Mouse (Mus musculus): ENCODE measurements at regions not wholly inside any gene's neighbourhood (a gene's known extent, or its start where the extent isn't known, plus 50 kb on each side); places are given as distances from the start of the nearest gene placed in this dataset.

- 86% methylated on average over 4 of the region's 4 CpGs for WGBS
- no peak overlapping the region for H3K4me3 ChIP-seq (ENCODE audit: low read depth, low read length)
- DNase-seq (ENCODE audit: low spot score) (no peak), ATAC-seq (replicated peaks; ENCODE audit: low FRiP score) (no peak)
- H3K9me3 ChIP-seq (ENCODE audit: control insufficient read depth, low read length) = no peaks in the 10 kb centered on the region
- H3K4me2 ChIP-seq (ENCODE audit: low read depth, low read length, severe bottlenecking) = no peak overlapping the region
- H3K27ac ChIP-seq (ENCODE audit: low read depth, low read length) = no peak overlapping the region
- H3K4me1 ChIP-seq (replicated peaks; ENCODE audit: control insufficient read depth, insufficient read depth, low read length) = no peaks in the 10 kb centered on the region
- H3K36me3 ChIP-seq (ENCODE audit: control insufficient read depth, insufficient read depth, low read length) = no peaks in the 10 kb centered on the region
- H3K9ac ChIP-seq (ENCODE audit: low read length) = no peak overlapping the region
- no peaks in the 10 kb centered on the region for H3K27me3 ChIP-seq (ENCODE audit: control insufficient read depth, insufficient read depth, low read length)
Measured at GRCm38 (mm10) chr2:138053081-138053480, 203.3 kb upstream of the Btbd3 start.

- Histone ChIP-seq H3K4me1 (replicated peaks; ENCODE audit: control insufficient read depth, insufficient read depth, low read length) (no peaks in the 10 kb centered on the region), H3K4me3 (ENCODE audit: low read depth, low read length) (no peak overlapping the region), H3K36me3 (ENCODE audit: control insufficient read depth, insufficient read depth, low read length) (no peaks in the 10 kb centered on the region), H3K9ac (ENCODE audit: low read length) (no peak overlapping the region), H3K27me3 (ENCODE audit: control insufficient read depth, insufficient read depth, low read length) (no peaks in the 10 kb centered on the region), H3K9me3 (ENCODE audit: control insufficient read depth, low read length) (no peaks in the 10 kb centered on the region), H3K4me2 (ENCODE audit: low read depth, low read length, severe bottlenecking) (no peak overlapping the region), H3K27ac (ENCODE audit: low read depth, low read length) (no peak overlapping the region)
- WGBS = 79% methylated on average over 5 of the region's 5 CpGs
- no peak for DNase-seq (ENCODE audit: low spot score)
- no peak for ATAC-seq (replicated peaks; ENCODE audit: low FRiP score)
Measured at GRCm38 (mm10) chr2:138048341-138048740, 208.0 kb upstream of the Btbd3 start.

- WGBS = 59% methylated on average over 11 of the region's 11 CpGs
- DNase-seq (ENCODE audit: low spot score) (no peak), ATAC-seq (replicated peaks; ENCODE audit: low FRiP score) (no peak)
- H3K9ac ChIP-seq (ENCODE audit: low read length) = no peak overlapping the region
- H3K36me3 ChIP-seq (ENCODE audit: control insufficient read depth, insufficient read depth, low read length) = no peaks in the 10 kb centered on the region
- H3K4me3 ChIP-seq (ENCODE audit: low read depth, low read length) = no peak overlapping the region
- no peaks in the 10 kb centered on the region for H3K9me3 ChIP-seq (ENCODE audit: control insufficient read depth, low read length)
- H3K4me2 ChIP-seq (ENCODE audit: low read depth, low read length, severe bottlenecking) = no peak overlapping the region
- H3K27ac ChIP-seq (ENCODE audit: low read depth, low read length) = no peak overlapping the region
- no peaks in the 10 kb centered on the region for H3K4me1 ChIP-seq (replicated peaks; ENCODE audit: control insufficient read depth, insufficient read depth, low read length)
- no peaks in the 10 kb centered on the region for H3K27me3 ChIP-seq (ENCODE audit: control insufficient read depth, insufficient read depth, low read length)
Measured at GRCm38 (mm10) chr2:138047781-138048201, 208.6 kb upstream of the Btbd3 start.

- Histone ChIP-seq H3K4me1 (replicated peaks; ENCODE audit: control insufficient read depth, insufficient read depth, low read length) (no peaks in the 10 kb centered on the region), H3K4me2 (ENCODE audit: low read depth, low read length, severe bottlenecking) (no peak overlapping the region), H3K36me3 (ENCODE audit: control insufficient read depth, insufficient read depth, low read length) (no peaks in the 10 kb centered on the region), H3K27me3 (ENCODE audit: control insufficient read depth, insufficient read depth, low read length) (no peaks in the 10 kb centered on the region), H3K9me3 (ENCODE audit: control insufficient read depth, low read length) (no peaks in the 10 kb centered on the region), H3K4me3 (ENCODE audit: low read depth, low read length) (no peak overlapping the region), H3K9ac (ENCODE audit: low read length) (no peak overlapping the region), H3K27ac (ENCODE audit: low read depth, low read length) (no peak overlapping the region)
- 80% methylated on average over 10 of the region's 10 CpGs for WGBS
- DNase-seq (ENCODE audit: low spot score) (no peak), ATAC-seq (replicated peaks; ENCODE audit: low FRiP score) (no peak)
Measured at GRCm38 (mm10) chr2:138047361-138047760, 209.0 kb upstream of the Btbd3 start.

- no peaks in the 10 kb centered on the region for H3K27me3 ChIP-seq (ENCODE audit: control insufficient read depth, insufficient read depth, low read length)
- ATAC-seq (replicated peaks; ENCODE audit: low FRiP score) = no peak
- no peaks in the 10 kb centered on the region for H3K4me1 ChIP-seq (replicated peaks; ENCODE audit: control insufficient read depth, insufficient read depth, low read length)
- H3K27ac ChIP-seq (ENCODE audit: low read depth, low read length) = no peak overlapping the region
- no peak overlapping the region for H3K4me3 ChIP-seq (ENCODE audit: low read depth, low read length)
- H3K4me2 ChIP-seq (ENCODE audit: low read depth, low read length, severe bottlenecking) = no peak overlapping the region
- no peaks in the 10 kb centered on the region for H3K9me3 ChIP-seq (ENCODE audit: control insufficient read depth, low read length)
- DNase-seq (ENCODE audit: low spot score) = no peak
- H3K36me3 ChIP-seq (ENCODE audit: control insufficient read depth, insufficient read depth, low read length) = no peaks in the 10 kb centered on the region
- WGBS = 89% methylated on average over 3 of the region's 3 CpGs
- H3K9ac ChIP-seq (ENCODE audit: low read length) = no peak overlapping the region
Measured at GRCm38 (mm10) chr2:138046918-138047317, 209.4 kb upstream of the Btbd3 start.

GRCm38 (mm10) chr2:138045933-138046642 lies 210.3 kb upstream of the Btbd3 start:
- Histone ChIP-seq H3K27me3 (ENCODE audit: control insufficient read depth, insufficient read depth, low read length) (no peaks in the 10 kb centered on the region), H3K4me2 (ENCODE audit: low read depth, low read length, severe bottlenecking) (no peak overlapping the region), H3K27ac (ENCODE audit: low read depth, low read length) (no peak overlapping the region), H3K9me3 (ENCODE audit: control insufficient read depth, low read length) (no peaks in the 10 kb centered on the region), H3K4me1 (replicated peaks; ENCODE audit: control insufficient read depth, insufficient read depth, low read length) (no peaks in the 10 kb centered on the region), H3K4me3 (ENCODE audit: low read depth, low read length) (no peak overlapping the region), H3K9ac (ENCODE audit: low read length) (no peak overlapping the region), H3K36me3 (ENCODE audit: control insufficient read depth, insufficient read depth, low read length) (no peaks in the 10 kb centered on the region)
- 55% methylated on average over 5 of the region's 5 CpGs for WGBS
- no peak for DNase-seq (ENCODE audit: low spot score)
- ATAC-seq (replicated peaks; ENCODE audit: low FRiP score) = no peak

- H3K27ac ChIP-seq (ENCODE audit: low read depth, low read length) = no peak overlapping the region
- DNase-seq (ENCODE audit: low spot score) = no peak
- no peaks in the 10 kb centered on the region for H3K27me3 ChIP-seq (ENCODE audit: control insufficient read depth, insufficient read depth, low read length)
- H3K9ac ChIP-seq (ENCODE audit: low read length) = no peak overlapping the region
- H3K9me3 ChIP-seq (ENCODE audit: control insufficient read depth, low read length) = no peaks in the 10 kb centered on the region
- H3K4me1 ChIP-seq (replicated peaks; ENCODE audit: control insufficient read depth, insufficient read depth, low read length) = no peaks in the 10 kb centered on the region
- 90% methylated on average over 6 of the region's 6 CpGs for WGBS
- H3K4me2 ChIP-seq (ENCODE audit: low read depth, low read length, severe bottlenecking) = no peak overlapping the region
- H3K4me3 ChIP-seq (ENCODE audit: low read depth, low read length) = no peak overlapping the region
- no peak for ATAC-seq (replicated peaks; ENCODE audit: low FRiP score)
- H3K36me3 ChIP-seq (ENCODE audit: control insufficient read depth, insufficient read depth, low read length) = no peaks in the 10 kb centered on the region
Measured at GRCm38 (mm10) chr2:138040706-138041105, 215.7 kb upstream of the Btbd3 start.

- Histone ChIP-seq H3K27ac (ENCODE audit: low read depth, low read length) (no peak overlapping the region), H3K36me3 (ENCODE audit: control insufficient read depth, insufficient read depth, low read length) (no peaks in the 10 kb centered on the region), H3K4me2 (ENCODE audit: low read depth, low read length, severe bottlenecking) (no peak overlapping the region), H3K9ac (ENCODE audit: low read length) (no peak overlapping the region), H3K9me3 (ENCODE audit: control insufficient read depth, low read length) (no peaks in the 10 kb centered on the region), H3K27me3 (ENCODE audit: control insufficient read depth, insufficient read depth, low read length) (no peaks in the 10 kb centered on the region), H3K4me3 (ENCODE audit: low read depth, low read length) (no peak overlapping the region), H3K4me1 (replicated peaks; ENCODE audit: control insufficient read depth, insufficient read depth, low read length) (no peaks in the 10 kb centered on the region)
- ATAC-seq (replicated peaks; ENCODE audit: low FRiP score) = no peak
- whole genome bisulfite sequencing = 84% methylated on average over 5 of the region's 5 CpGs
- no peak for DNase-seq (ENCODE audit: low spot score)
Measured at GRCm38 (mm10) chr2:138040302-138040701, 216.1 kb upstream of the Btbd3 start.

GRCm38 (mm10) chr2:138034123-138034736 lies 222.1 kb upstream of the Btbd3 start:
- H3K27ac ChIP-seq (ENCODE audit: low read depth, low read length) = no peak overlapping the region
- H3K9me3 ChIP-seq (ENCODE audit: control insufficient read depth, low read length) = no peaks in the 10 kb centered on the region
- no peaks in the 10 kb centered on the region for H3K36me3 ChIP-seq (ENCODE audit: control insufficient read depth, insufficient read depth, low read length)
- H3K4me2 ChIP-seq (ENCODE audit: low read depth, low read length, severe bottlenecking) = no peak overlapping the region
- H3K9ac ChIP-seq (ENCODE audit: low read length) = no peak overlapping the region
- no peaks in the 10 kb centered on the region for H3K27me3 ChIP-seq (ENCODE audit: control insufficient read depth, insufficient read depth, low read length)
- DNase-seq (ENCODE audit: low spot score) (no peak), ATAC-seq (replicated peaks; ENCODE audit: low FRiP score) (no peak)
- no peak overlapping the region for H3K4me3 ChIP-seq (ENCODE audit: low read depth, low read length)
- no peaks in the 10 kb centered on the region for H3K4me1 ChIP-seq (replicated peaks; ENCODE audit: control insufficient read depth, insufficient read depth, low read length)
- WGBS = 88% methylated on average over 8 of the region's 8 CpGs
